Mouse (Mus musculus) spleen, postnatal 36 days (tissue): ENCODE data around the gene Tnfrsf23.
A peak's percentile ranks its signal among the peaks of the same experiment; 100 is the strongest.
"Not testable (repeated sequence)": the region's sequence is repeated elsewhere in the genome, so short reads cannot be mapped to it uniquely, and the experiment has no call there.

Source experiments
- DNase-seq, 2 experiments: peaks; one replicate each; pipeline ENCODE4 v3.0.0; 2022; ENCODE audit warnings: low spot score in 2 of 2, mixed read lengths in 1 of 2

Gene Tnfrsf23

GRCm38 (mm10) chr7:143684569-143684968 lies 1.1 kb downstream of the Tnfrsf23 start:
- DNase-seq: not testable (repeated sequence)

GRCm38 (mm10) chr7:143681566-143681965 lies 4.1 kb downstream of the Tnfrsf23 start:
- no peak for DNase-seq

- not testable (repeated sequence) for DNase-seq
These were observed 4.8 kb downstream of the Tnfrsf23 start for GRCm38 (mm10) chr7:143680836-143681235.

- DNase-seq: not testable (repeated sequence)
These were observed 6.0 kb downstream of the Tnfrsf23 start for GRCm38 (mm10) chr7:143679650-143680049.

DNA sequence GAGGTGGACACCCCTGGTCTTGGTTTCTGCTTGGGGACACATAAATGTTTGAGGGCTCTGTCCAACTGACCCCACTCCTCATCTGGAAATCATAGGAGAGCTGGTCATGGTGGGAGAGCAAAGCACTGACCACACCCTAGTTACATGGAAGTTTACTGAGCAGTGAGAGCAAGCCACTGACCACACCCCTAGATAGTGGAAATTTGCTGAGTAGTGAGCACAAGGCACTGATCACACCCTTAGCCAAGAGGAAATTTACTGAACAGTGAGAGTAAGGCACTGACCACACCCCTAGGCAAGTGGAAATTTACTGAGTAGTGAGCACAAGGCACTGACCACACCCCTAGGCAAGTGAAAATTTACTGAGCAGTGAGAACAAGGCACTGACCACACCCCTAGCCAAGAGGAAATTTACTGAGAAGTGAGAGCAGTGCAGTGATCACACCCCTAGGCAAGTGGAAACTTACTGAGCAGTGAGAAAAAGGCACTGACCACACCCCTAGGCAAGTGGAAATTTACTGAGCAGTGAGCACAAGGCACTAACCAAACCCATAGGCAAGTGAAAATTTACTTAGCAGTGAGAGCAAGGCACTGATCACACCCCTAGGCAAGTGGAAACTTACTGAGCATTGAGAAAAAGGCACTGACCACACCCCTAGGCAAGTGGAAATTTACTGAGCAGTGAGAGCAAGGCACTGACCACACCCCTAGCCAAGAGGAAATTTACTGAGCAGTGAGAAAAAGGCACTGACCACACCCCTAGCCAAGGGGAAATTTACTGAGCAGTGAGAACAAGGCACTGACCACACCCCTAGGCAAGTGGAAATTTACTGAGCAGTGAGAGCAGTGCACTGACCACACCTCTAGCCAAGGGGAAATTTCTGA lies 19.0 kb downstream of the Tnfrsf23 start:
- no peak for DNase-seq

DNA sequence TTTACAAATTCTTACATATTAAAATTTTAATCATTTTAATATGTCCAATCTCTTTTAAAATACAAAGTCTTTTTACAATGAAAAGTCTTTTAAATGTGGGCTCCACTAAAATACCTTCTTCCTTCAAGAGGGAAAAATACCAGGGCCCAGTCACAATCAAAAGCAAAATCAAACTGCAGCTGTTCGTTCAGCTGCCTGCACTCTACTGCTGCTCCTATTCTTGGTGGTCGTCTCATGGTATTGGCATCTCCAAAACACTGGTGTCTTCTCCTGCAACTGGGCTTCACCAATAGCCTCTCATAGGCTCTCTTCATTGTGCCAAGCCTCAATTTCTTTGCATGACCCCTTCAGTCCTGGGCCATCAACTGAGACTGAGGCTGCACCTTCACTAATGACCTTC lies 22.2 kb downstream of the Tnfrsf23 start:
- DNase-seq: no peak

DNA sequence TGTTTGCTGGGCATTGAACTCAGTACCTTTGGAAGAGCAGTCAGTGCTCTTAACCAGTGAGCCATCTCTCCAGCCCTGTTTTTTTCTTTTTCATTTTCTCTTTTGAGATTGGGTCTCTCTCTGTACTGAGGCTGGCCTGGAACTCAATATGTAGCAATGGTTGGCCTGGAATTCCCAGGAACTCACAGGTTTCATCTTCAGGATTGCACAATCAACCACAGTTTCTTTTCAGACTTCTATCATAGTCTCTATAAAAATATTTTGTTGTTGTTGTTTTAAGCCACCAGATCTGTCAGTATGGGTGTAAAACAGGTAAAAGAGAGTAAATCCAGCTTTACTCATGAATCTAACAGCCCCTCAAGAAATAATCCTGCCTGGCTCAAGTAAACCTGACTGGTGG lies 24.9 kb downstream of the Tnfrsf23 start:
- no peak for DNase-seq

DNA sequence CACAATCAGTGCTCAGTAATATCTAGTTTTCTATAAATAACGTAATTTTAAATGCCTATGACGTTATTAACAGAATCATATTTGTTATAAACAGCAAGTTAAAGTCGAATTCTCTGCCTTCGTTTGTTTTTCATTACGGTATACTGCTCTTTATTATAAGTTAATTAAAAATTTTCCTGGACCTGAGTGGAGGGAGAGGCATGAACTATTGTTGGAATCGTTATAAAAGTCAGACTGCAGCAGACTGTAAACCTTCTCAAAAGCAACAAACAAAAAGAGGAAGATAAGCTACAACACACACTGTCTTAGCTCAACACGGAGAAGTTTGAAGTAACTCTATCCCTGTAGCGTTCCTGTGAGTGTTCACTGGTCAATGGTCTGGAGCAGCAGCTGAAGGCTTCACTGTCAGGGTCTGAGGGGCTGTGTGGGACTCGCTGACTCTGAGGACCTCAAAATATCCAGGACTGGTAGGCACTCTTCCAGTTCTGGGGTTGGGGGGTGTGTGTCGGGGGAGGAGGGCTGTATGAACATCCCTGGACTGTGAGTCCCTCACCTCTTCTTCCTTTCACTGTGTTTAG lies 35.8 kb downstream of the Tnfrsf23 start:
- not testable (repeated sequence) for DNase-seq

GRCm38 (mm10) chr7:143649034-143649768 lies 36.5 kb downstream of the Tnfrsf23 start, which contains the start of gene Tnfrsf22:
Gene Tnfrsf22, minus strand, starts transcription at chr7:143649661.
- DNase-seq: peak; percentile 84 to 85

DNA sequence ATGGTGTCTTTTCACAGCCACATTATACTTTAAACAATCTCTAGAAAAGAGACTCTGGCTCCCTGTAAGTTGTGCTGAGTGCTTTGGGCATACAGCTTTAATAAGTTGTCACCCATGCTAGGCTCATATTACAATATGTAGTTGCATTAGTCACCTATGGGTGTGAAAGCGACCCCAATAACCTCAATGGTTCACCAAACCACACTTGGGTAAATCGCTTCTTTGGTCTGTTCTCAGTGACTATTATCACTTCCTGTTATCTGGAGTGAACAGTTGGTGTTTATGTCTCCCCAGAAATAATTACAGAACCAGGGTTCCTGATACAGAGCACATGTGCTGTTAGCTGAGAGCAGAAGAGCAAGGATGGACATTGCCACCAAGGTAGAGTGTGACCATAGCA lies 41.7 kb downstream of the Tnfrsf23 start:
- DNase-seq: not testable (repeated sequence)

DNA sequence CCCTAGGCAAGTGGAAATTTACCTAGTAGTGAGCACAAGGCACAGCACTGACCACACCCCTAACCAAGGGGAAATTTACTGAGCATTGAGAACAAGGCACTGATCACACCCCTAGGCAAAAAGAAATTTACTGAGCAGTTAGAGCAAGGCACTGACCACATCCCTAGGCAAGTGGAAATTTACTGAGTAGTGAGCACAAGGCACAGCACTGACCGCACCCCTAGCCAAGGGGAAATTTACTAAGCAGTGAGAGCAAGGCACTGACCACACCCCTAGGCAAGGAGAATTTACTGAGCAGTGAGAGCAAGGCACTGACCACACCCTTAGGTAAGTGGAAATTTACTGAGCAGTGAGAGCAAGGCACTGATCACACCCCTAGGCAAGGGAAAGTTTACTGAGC lies 49.0 kb downstream of the Tnfrsf23 start:
- no peak for DNase-seq

DNA sequence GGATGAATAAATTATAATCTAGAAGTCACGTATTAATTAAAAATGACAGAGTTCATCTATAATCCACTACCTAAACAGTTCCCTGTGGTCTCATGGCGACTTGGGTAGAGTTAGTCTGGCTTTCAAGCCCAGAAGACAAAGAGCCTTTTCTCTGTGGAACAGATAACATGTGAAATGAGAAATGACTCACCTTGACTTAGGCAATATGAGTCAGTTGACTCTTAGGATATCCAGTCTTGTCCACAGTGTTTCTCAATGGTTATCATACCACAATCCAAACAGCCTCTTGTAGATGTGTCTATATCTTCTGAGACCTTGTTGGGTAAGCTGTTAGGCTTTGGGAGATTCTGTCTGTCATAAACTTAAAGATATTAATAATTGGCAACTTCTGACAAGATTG lies 54.2 kb downstream of the Tnfrsf23 start:
- DNase-seq: no peak

GRCm38 (mm10) chr7:143629501-143629900 lies 56.2 kb downstream of the Tnfrsf23 start:
- no peak for DNase-seq

GRCm38 (mm10) chr7:143628540-143628939 lies 57.1 kb downstream of the Tnfrsf23 start, which contains the start of gene Tnfrsf26:
Gene Tnfrsf26, minus strand, starts transcription at chr7:143628722.
- DNase-seq: peak in 1 of 2 experiments; percentile 22

DNA sequence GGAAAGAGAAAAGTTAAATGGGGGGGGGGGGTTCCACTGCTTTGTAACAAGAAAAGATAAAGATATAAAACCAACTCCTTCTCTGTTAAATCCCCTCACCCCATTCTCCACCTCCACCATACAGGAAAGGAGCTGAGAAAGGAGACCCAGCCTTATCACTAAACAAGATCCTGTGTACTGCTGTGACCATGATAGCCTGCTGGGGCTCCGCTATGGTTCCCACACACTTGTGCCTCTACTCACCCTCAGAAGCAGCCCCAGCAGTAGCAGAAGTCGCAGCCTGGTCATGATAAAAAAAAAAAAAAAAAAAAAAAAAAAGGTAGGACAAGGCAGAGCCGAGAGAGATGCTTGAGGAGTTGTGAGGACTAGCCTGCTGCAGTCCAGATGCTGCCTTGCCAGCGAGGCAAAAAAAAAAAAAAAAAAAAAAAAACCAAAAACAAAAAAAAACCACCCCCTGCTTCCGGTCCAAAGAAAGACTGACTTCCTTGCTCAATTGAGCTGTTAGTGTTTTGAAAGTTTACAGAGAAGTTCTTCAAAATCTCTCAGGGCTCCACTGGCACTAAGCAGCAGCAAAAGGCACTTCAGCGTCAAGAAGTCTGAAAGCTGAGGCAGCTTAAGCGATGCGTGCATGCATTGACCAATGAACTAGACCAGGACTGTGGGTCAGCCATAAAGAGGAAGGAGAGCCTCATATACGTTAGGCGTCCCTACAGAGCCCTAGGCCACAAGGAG lies 58.0 kb downstream of the Tnfrsf23 start:
- DNase-seq: peak; percentile 22 to 38

GRCm38 (mm10) chr7:143626178-143626577 lies 59.5 kb downstream of the Tnfrsf23 start:
- DNase-seq: no peak

DNA sequence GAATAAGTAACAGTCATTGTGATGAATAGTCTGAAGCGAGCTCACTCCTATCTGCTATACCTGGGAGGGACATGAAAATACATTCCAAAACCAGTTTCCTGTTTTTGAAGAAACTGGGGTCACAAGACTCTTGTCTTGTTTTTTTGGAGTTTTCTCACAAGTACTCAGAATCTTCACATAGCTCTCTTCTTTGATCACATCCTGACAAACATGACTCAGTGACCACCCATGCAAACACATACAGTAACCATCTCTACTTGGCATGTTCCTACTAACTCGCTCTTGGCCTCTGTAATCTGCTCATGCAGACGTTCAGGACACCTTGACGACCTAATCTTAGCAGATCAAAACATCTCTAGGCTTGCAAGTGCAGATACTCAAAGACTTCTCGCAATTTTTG lies 60.5 kb downstream of the Tnfrsf23 start:
- DNase-seq: no peak

GRCm38 (mm10) chr7:143624561-143624960 lies 61.1 kb downstream of the Tnfrsf23 start:
- no peak for DNase-seq

GRCm38 (mm10) chr7:143620951-143621350 lies 64.7 kb downstream of the Tnfrsf23 start:
- DNase-seq: no peak
